Mouse (Mus musculus): ENCODE results near the gene Lbx2.

Gene Lbx2

GRCm38 (mm10) chr6:83108762-83109668, 22.8 kb downstream of the Lbx2 start, which contains the start of gene Mrpl53:
Gene Mrpl53, plus strand, starts transcription at chr6:83109040.
- no peak for DNase-seq (ENCODE audit: low read depth, low spot score)

- DNase-seq (ENCODE audit: low read depth, low spot score), result no peak
Observed at GRCm38 (mm10) chr6:83111510-83112136, 25.5 kb downstream of the Lbx2 start.

- peak; percentile 86 for DNase-seq (ENCODE audit: low read depth, low spot score)
Observed at GRCm38 (mm10) chr6:83115011-83115671, 29.0 kb downstream of the Lbx2 start, which contains the start of gene Mogs. Gene Mogs, plus strand, starts transcription at chr6:83115496.

GRCm38 (mm10) chr6:83115682-83116372, 29.7 kb downstream of the Lbx2 start:
- no peak for DNase-seq (ENCODE audit: low read depth, low spot score)

- DNase-seq (ENCODE audit: low read depth, low spot score), result no peak
Observed at GRCm38 (mm10) chr6:83116373-83117164, 30.4 kb downstream of the Lbx2 start.

- DNase-seq (ENCODE audit: low read depth, low spot score), result no peak
Observed at GRCm38 (mm10) chr6:83117165-83117438, 30.9 kb downstream of the Lbx2 start.

- no peak for DNase-seq (ENCODE audit: low read depth, low spot score)
Observed at GRCm38 (mm10) chr6:83117616-83118015, 31.4 kb downstream of the Lbx2 start.

- DNase-seq (ENCODE audit: low read depth, low spot score), result no peak
Observed at GRCm38 (mm10) chr6:83118369-83118768, 32.2 kb downstream of the Lbx2 start.

GRCm38 (mm10) chr6:83118825-83119733, 32.9 kb downstream of the Lbx2 start:
- no peak for DNase-seq (ENCODE audit: low read depth, low spot score)

- DNase-seq (ENCODE audit: low read depth, low spot score), result no peak
Observed at GRCm38 (mm10) chr6:83119734-83120051, 33.5 kb downstream of the Lbx2 start.

GRCm38 (mm10) chr6:83120930-83121862, 35.0 kb downstream of the Lbx2 start, which contains the start of gene Wbp1:
Gene Wbp1, minus strand, starts transcription at chr6:83121559.
- peak; percentile 97 for DNase-seq (ENCODE audit: low read depth, low spot score)

GRCm38 (mm10) chr6:83121863-83122710, 35.9 kb downstream of the Lbx2 start:
- no peak for DNase-seq (ENCODE audit: low read depth, low spot score)

- no peak for DNase-seq (ENCODE audit: low read depth, low spot score)
Observed at GRCm38 (mm10) chr6:83122961-83123360, 36.8 kb downstream of the Lbx2 start.

- peak; percentile 87 for DNase-seq (ENCODE audit: low read depth, low spot score)
Observed at GRCm38 (mm10) chr6:83124851-83125312, 38.7 kb downstream of the Lbx2 start.

- DNase-seq (ENCODE audit: low read depth, low spot score), result no peak
Observed at GRCm38 (mm10) chr6:83125331-83125730, 39.2 kb downstream of the Lbx2 start, which contains the start of gene Ino80b. Gene Ino80b, minus strand, starts transcription at chr6:83125431.

GRCm38 (mm10) chr6:83127419-83127818, 41.3 kb downstream of the Lbx2 start:
- no peak for DNase-seq (ENCODE audit: low read depth, low spot score)

- DNase-seq (ENCODE audit: low read depth, low spot score), result no peak
Observed at GRCm38 (mm10) chr6:83131469-83132034, 45.4 kb downstream of the Lbx2 start.
